Mouse (Mus musculus): ENCODE measurements around the gene Gm28635. TPM values are rescaled to one million over a fixed set of nuclear protein-coding genes. Genes with fewer than 3 reads are reported as not detected.

Gm28635 gene
- total RNA-seq, 2 experiments from 2014 or later, result 3.3 to 8.3 TPM

GRCm38 (mm10) chr2:84617637-84618515 lies 60.0 kb downstream of the Gm28635 start:
- intact Hi-C loops (cut with DNase I), result loop anchor here (1.0 to 5.0 kb wide), 4 partner anchors 17 to 166 kb away; no protein-coding TSS in a partner anchor
- peak in 1 of 2 experiments; percentile 52 for DNase-seq

DNA sequence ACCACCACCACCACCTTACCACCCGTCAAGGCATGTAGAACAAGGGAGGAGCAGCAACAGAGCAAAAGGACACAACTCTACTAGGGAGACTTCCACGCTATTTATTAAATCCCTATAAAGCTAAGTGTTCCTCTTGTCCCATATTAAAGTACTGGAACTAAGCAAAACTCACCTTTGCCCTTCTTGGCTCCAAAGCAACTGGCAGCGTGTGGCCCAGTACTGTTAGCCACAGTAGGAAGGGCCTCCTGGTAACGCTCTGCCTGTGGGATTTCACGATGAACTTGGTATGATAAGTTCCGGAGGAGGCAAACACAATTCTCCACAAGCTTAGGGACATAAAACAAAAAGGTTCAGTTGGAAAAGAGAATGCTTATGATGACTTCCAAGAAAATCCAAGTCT lies 65.1 kb downstream of the Gm28635 start:
- DNase-seq, result no peak
- intact Hi-C loops (cut with DNase I), result no loop called here

DNA sequence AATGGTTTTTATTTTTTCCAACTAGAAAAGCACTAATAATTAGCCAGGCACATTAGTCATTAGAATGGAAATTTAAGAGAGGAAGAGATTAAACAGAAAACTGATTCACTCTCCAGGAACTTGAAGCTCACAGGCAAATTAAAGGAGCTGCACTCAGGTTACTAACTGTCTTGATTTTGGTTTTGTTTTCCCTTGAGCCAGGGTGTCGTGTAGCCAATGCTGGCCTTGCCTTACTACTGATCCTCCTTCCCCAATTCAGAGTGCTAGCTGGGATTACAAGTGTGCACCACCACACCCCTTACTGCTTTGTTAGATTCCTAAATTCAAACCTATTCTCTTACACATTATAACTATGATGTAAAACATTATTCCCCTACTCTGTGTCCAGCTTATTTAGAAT lies 70.0 kb downstream of the Gm28635 start:
- no peak for DNase-seq
- intact Hi-C loops (cut with DNase I), result no loop called here

DNA sequence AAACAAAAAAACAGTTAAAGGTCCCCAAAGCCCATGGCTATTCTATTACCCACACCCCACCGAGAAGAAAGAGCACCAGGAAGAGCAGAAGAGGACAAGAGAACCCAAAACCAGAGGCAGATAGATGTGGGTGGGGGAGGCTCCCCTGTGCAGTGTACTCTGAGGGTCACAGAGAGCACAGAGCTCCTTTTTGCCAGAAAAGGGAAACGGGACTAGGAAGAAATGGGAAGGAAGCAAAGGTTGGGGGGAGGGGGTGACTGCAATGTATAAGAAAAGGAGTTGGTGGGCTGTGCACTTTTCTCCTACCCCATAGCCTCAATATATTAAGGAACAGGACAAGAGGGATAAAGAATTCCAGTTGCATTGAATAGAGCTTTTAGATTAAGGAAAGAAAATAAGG lies 76.9 kb downstream of the Gm28635 start:
- intact Hi-C loops (cut with DNase I), result loop anchor here (5.0 kb wide), 1 partner anchor 149 kb away; no protein-coding TSS in a partner anchor
- DNase-seq, result no peak

DNA sequence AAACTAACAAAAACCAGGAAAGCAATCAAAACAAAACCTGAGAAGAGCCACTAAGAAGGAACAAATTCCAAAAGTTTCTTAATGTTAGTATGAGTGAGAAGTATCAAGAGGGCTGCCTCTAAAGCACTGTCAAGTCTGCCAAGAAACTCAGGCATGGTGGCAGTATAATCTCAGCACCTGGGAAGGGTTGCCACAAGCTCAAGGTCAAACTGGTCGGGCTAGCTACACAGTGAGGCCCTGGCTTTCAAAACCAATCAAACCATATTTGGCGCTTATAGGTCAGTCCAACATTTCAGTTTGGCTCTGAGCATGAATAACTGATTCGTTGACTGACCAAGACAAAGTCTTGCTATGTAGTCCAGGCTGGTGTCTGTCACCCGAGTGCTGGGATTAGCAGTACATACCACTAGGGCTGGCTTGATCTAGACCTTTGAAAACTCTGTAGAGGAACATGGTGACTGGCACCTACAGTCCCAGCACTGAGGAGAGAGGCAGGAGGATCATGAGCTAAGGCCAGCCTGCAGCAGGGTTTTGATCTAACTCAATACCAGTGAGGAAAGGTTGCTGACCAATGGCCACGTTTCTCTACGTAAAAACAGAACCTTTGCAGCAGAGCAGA lies 78.5 kb downstream of the Gm28635 start:
- intact Hi-C loops (cut with DNase I), result no loop called here

GRCm38 (mm10) chr2:84597123-84597522 lies 80.7 kb downstream of the Gm28635 start:
- intact Hi-C loops (cut with DNase I), result no loop called here
- DNase-seq, result no peak

More for the DNA sequence above, 78.5 kb downstream of the Gm28635 start:
- DNase-seq, result no peak

GRCm38 (mm10) chr2:84592801-84593200 lies 85.0 kb downstream of the Gm28635 start:
- DNase-seq, result no peak
- intact Hi-C loops (cut with DNase I), result loop anchor here (5.0 kb wide), 1 partner anchor 70 kb away; no protein-coding TSS in a partner anchor

- intact Hi-C loops (cut with DNase I), result no loop called here
- DNase-seq, result no peak
Observed at GRCm38 (mm10) chr2:84585700-84586099, 92.1 kb downstream of the Gm28635 start.

DNA sequence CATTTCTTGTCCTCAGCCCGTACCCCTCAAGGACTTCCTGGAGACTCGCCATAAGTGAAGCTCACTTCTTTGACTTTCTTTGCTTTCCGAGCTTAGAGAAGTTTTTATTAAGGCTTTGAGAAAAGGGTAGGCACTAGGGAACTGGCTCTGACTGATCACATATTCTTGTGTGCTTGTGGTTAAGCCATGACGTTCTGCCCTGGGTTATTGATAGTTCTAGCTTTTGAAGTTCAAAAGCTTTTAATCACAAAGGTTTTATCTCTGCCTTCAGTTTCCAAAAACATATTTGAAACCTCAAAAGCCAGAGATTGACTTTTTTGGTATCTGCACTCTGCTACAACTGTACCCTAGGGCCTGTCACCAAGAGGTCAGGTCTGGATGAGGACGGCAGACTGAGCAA lies 95.6 kb downstream of the Gm28635 start:
- no peak for DNase-seq
- intact Hi-C loops (cut with DNase I), result no loop called here

DNA sequence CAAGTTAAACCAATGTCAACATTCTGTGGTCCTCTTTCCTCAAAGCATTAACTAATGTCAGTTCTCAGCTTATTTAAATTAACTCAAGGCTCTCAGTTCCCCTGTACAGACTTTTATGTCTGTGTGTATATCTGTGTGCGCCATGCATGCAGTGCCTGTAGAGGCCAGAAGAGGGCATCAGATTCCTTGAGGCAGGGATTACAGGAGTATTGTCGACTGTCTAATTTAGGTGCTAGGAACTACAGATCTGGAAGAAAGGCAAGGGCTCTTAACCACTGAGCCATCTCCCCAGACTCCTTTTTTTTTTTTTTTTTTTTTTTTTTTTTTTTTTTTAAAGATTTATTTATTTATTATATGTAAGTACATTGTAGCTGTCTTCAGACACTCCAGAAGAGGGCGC lies 96.6 kb downstream of the Gm28635 start:
- no peak for DNase-seq
- intact Hi-C loops (cut with DNase I), result no loop called here

GRCm38 (mm10) chr2:84579311-84579710 lies 98.5 kb downstream of the Gm28635 start:
- intact Hi-C loops (cut with DNase I), result no loop called here
- DNase-seq, result no peak

GRCm38 (mm10) chr2:84574130-84574529 lies 103.7 kb downstream of the Gm28635 start:
- no peak for DNase-seq
- intact Hi-C loops (cut with DNase I), result no loop called here

DNA sequence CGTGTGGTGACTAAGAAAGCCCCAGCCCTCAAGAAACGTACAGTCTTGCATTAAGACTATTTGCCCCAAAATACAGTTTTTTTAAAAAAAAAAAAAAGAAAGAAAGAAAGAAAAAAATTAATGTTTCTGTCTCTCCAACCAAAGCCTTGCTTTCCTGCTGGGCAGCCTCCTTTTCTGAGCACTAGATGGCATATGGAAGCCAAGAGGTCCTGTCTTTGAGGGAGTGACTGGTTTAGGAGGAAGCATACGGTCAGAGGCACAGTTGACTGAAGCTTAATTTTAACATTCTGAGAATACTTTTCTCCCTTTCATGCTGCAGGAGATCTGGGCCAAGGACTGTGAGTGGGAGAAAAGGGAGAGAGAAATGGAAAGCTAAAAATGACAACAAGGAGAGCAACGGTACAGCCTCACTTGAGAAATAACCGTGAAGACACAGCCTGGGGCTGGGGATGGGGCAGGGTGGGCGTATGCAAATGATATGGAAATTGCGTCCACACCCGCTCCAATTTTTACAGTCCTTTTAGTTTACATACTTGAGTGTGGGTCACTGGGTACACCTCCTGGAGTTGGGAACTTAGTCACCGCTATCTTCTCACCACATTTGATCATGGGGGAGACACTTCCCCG lies 120.8 kb downstream of the Gm28635 start:
- intact Hi-C loops (cut with DNase I), result loop anchor here (1.0 kb wide), 1 partner anchor 106 kb away; no protein-coding TSS in a partner anchor
- DNase-seq, result no peak

Other genes with a start within 250 kb of the Gm28635 start
- 10 to 100 TPM; 52.0 to 64.1 TPM for gene Tfpi, start 201.3 kb downstream of the Gm28635 start, total RNA-seq (2021)
- 10 to 100 TPM; 63.0 to 69.4 TPM for gene Ctnnd1, start 27.3 kb downstream of the Gm28635 start, total RNA-seq (2021)
- under 1 TPM in 1 of 2 experiments, not detected in 1; 0.08 TPM for gene Btbd18, start 19.0 kb downstream of the Gm28635 start, total RNA-seq (2021)
- gene Selenoh, start 7.3 kb downstream of the Gm28635 start, total RNA-seq (2021), result 10 to 100 TPM; 26.2 to 29.6 TPM
- gene Med19, start 361 bp upstream of the Gm28635 start, total RNA-seq (2021), result 10 to 100 TPM; 11.7 to 12.2 TPM
- 100 to 1,000 TPM; 100 to 134 TPM for gene Tmx2, start 1.1 kb upstream of the Gm28635 start, total RNA-seq (2021)
- 10 to 100 TPM; 62.4 to 63.4 TPM for gene Zdhhc5, start 37.1 kb upstream of the Gm28635 start, total RNA-seq (2021)
- gene Clp1, start 49.3 kb upstream of the Gm28635 start, total RNA-seq (2021), result 1 to 10 TPM; 6.1 to 6.2 TPM
- 1 to 10 TPM; 1.2 TPM for gene Ypel4, start 56.0 kb upstream of the Gm28635 start, total RNA-seq (2021)
- gene Gm19426, start 65.6 kb upstream of the Gm28635 start, total RNA-seq (2021), result 1 to 10 TPM; 1.1 to 1.4 TPM
- gene Serping1, start 97.4 kb upstream of the Gm28635 start, total RNA-seq (2021), result 10 to 100 TPM; 81.1 to 84.3 TPM
- gene Ube2l6, start 120.8 kb upstream of the Gm28635 start, total RNA-seq (2021), result 10 to 100 TPM; 36.0 to 38.6 TPM
- gene Smtnl1, start 144.6 kb upstream of the Gm28635 start, total RNA-seq (2021), result not detected
- 100 to 1,000 TPM; 105 to 106 TPM for gene Timm10, start 149.0 kb upstream of the Gm28635 start, total RNA-seq (2021)
- gene Slc43a1, start 160.8 kb upstream of the Gm28635 start, total RNA-seq (2021), result 1 to 10 TPM; 2.1 to 2.5 TPM
- gene Rtn4rl2, start 208.7 kb upstream of the Gm28635 start, total RNA-seq (2021), result 1 to 10 TPM; 2.6 to 3.2 TPM

All from heart, postnatal 36 days (tissue).